Comparison of ENCODE assay signal across 26 mouse cellular contexts in genomic region chr11:109047483-109048110, GRCm38 (mm10).
A peak's percentile ranks its signal among the peaks of the same experiment; 100 is the strongest.
DNase-seq lines count a peak whose midpoint lies in the region; ATAC-seq and TF ChIP-seq lines count a peak whose summit lies in the region.
"Had no signal": no experiment of that assay in that cellular context is flagged by ENCODE, and none has a peak within 500 bp of the region (broad histone marks: within the 10 kb centered on the region; RNA-seq: fewer than 3 reads in every experiment).

No protein-coding gene starts in this region.

- peak; percentile 2 for DNase-seq in heart, adult 11 months
- no peak for DNase-seq in heart, adult 2 months
- peak; percentile 75 for DNase-seq in midbrain, embryonic 11.5 days (ENCODE audit: low spot score, missing footprints)
- no peak for DNase-seq in midbrain, embryonic 10.5 days (ENCODE audit: low spot score)
- DNase-seq in right cerebral cortex, adult 2 months (ENCODE audit: low spot score in 2 of 2), result no peak
- no peak for DNase-seq in cerebellum, postnatal 10 days
- DNase-seq: adrenal gland, adult 8-10 months; cerebellum, adult 11 months; cerebellum, adult 9-10 months; forebrain, postnatal 0 days; gastrocnemius, postnatal 10 days; heart, postnatal 36 days; kidney, adult 8-10 months; layer of hippocampus, adult 9-11 months; liver; thymus, adult 2 months; thymus, postnatal 36 days had no signal

- TF ChIP-seq CTCF in heart, adult 2 months (IDR thresholded peaks at IDR 0.05), result no peak
- no peak for TF ChIP-seq CTCF in intestine, postnatal 0 days (IDR thresholded peaks at IDR 0.05; ENCODE audit: low read depth)

- no peaks in the 10 kb centered on the region for H3K79me2 ChIP-seq in heart, adult 2 months (replicated peaks; ENCODE audit: control insufficient read depth, insufficient read depth, low read length)

- no peaks in the 10 kb centered on the region for H3K27me3 ChIP-seq in heart, adult 2 months (ENCODE audit: control insufficient read depth, insufficient read depth, low read length)
- no peaks in the 10 kb centered on the region for H3K27me3 ChIP-seq in midbrain, embryonic 11.5 days (ENCODE audit: control insufficient read depth, insufficient read depth, low read length)
- no peaks in the 10 kb centered on the region for H3K27me3 ChIP-seq in midbrain, embryonic 10.5 days (ENCODE audit: low read depth, poor library complexity, severe bottlenecking)
- no peaks in the 10 kb centered on the region for H3K27me3 ChIP-seq in intestine, postnatal 0 days (replicated peaks; ENCODE audit: control insufficient read depth, insufficient read depth, low read length)
- H3K27me3 ChIP-seq: liver, embryonic 15.5 days; lung, embryonic 15.5 days had no signal

- no peaks in the 10 kb centered on the region for H3K36me3 ChIP-seq in heart, adult 2 months (ENCODE audit: control insufficient read depth, insufficient read depth, low read length)
- H3K36me3 ChIP-seq in midbrain, embryonic 11.5 days (ENCODE audit: control insufficient read depth, insufficient read depth, low read length), result no peaks in the 10 kb centered on the region
- no peaks in the 10 kb centered on the region for H3K36me3 ChIP-seq in midbrain, embryonic 10.5 days
- H3K36me3 ChIP-seq in intestine, postnatal 0 days (ENCODE audit: control insufficient read depth, insufficient read depth), result no peaks in the 10 kb centered on the region
- H3K36me3 ChIP-seq: liver, embryonic 15.5 days; lung, embryonic 15.5 days had no signal

- no peak overlapping the region for H3K27ac ChIP-seq in heart, adult 2 months
- no peak overlapping the region for H3K27ac ChIP-seq in midbrain, embryonic 11.5 days (ENCODE audit: low read depth, low read length)
- H3K27ac ChIP-seq in midbrain, embryonic 10.5 days (replicated peaks), result no peak overlapping the region
- H3K27ac ChIP-seq in intestine, postnatal 0 days (ENCODE audit: low read depth, low read length), result 0 out of 2 replicates have a peak overlapping the region, but pooled peaks have one; percentile 4
- H3K27ac ChIP-seq: hindbrain, embryonic 14.5 days; kidney, postnatal 0 days; liver, embryonic 15.5 days; stomach, postnatal 0 days had no signal

- no peak overlapping the region for H3K9ac ChIP-seq in heart, adult 2 months (ENCODE audit: low read depth, low read length)
- H3K9ac ChIP-seq in midbrain, embryonic 11.5 days (ENCODE audit: low read length), result no peak overlapping the region
- H3K9ac ChIP-seq in intestine, postnatal 0 days (ENCODE audit: low read depth, low read length), result no peak overlapping the region
- H3K9ac ChIP-seq: forebrain, postnatal 0 days; hindbrain, embryonic 14.5 days; liver, embryonic 15.5 days; lung, embryonic 15.5 days had no signal

- no peaks in the 10 kb centered on the region for H3K4me1 ChIP-seq in heart, adult 2 months (ENCODE audit: control insufficient read depth, insufficient read depth, low read length)
- no peaks in the 10 kb centered on the region for H3K4me1 ChIP-seq in midbrain, embryonic 11.5 days (ENCODE audit: control insufficient read depth, insufficient read depth, low read length)
- no peaks in the 10 kb centered on the region for H3K4me1 ChIP-seq in midbrain, embryonic 10.5 days
- H3K4me1 ChIP-seq in intestine, postnatal 0 days (replicated peaks; ENCODE audit: control insufficient read depth, insufficient read depth, low read length), result no peaks in the 10 kb centered on the region
- H3K4me1 ChIP-seq: liver, embryonic 15.5 days; lung, embryonic 15.5 days had no signal

- H3K9me3 ChIP-seq in midbrain, embryonic 11.5 days (ENCODE audit: control insufficient read depth, low read length), result no peaks in the 10 kb centered on the region
- no peaks in the 10 kb centered on the region for H3K9me3 ChIP-seq in midbrain, embryonic 10.5 days (replicated peaks)
- no peaks in the 10 kb centered on the region for H3K9me3 ChIP-seq in intestine, postnatal 0 days (ENCODE audit: control insufficient read depth)
- H3K9me3 ChIP-seq: liver, embryonic 15.5 days; lung, embryonic 15.5 days had no signal

- no peak overlapping the region for H3K4me3 ChIP-seq in heart, adult 2 months
- no peak overlapping the region for H3K4me3 ChIP-seq in midbrain, embryonic 11.5 days (ENCODE audit: low read depth, low read length)
- no peak overlapping the region for H3K4me3 ChIP-seq in midbrain, embryonic 10.5 days
- no peak overlapping the region for H3K4me3 ChIP-seq in intestine, postnatal 0 days (ENCODE audit: low read depth, low read length)
- H3K4me3 ChIP-seq: erythroblast, embryonic 14.5 days; liver, embryonic 15.5 days; lung, embryonic 15.5 days had no signal

- H3K4me2 ChIP-seq in midbrain, embryonic 11.5 days, result no peak overlapping the region
- no peak overlapping the region for H3K4me2 ChIP-seq in intestine, postnatal 0 days (replicated peaks; ENCODE audit: low read depth)
- H3K4me2 ChIP-seq: heart, embryonic 11.5 days; hindbrain, embryonic 14.5 days; liver, embryonic 15.5 days; lung, embryonic 15.5 days had no signal

- no peak for TF ChIP-seq EP300 in heart, adult 2 months (IDR thresholded peaks at IDR 0.05; ENCODE audit: insufficient read depth, low read depth, low read length)

- no peak for TF ChIP-seq POLR2A in heart, adult 2 months (IDR thresholded peaks at IDR 0.05; ENCODE audit: insufficient read depth, low read depth, low read length)

- WGBS in heart, adult 2 months, result 85% methylated on average over 4 of the region's 4 CpGs
- 90% methylated on average over 4 of the region's 4 CpGs for WGBS in midbrain, embryonic 11.5 days
- WGBS in midbrain, embryonic 10.5 days, result 92% methylated on average over 4 of the region's 4 CpGs
- 69% methylated on average over 4 of the region's 4 CpGs for WGBS in intestine, postnatal 0 days

- intact Hi-C loops in heart, adult 2 months (cut with DNase I), result no loop called here

- ATAC-seq in midbrain, embryonic 11.5 days (ENCODE audit: low FRiP score), result no peak
- ATAC-seq in intestine, postnatal 0 days, result peak; percentile 79
- ATAC-seq: forebrain, postnatal 0 days; midbrain, embryonic 16.5 days had no signal

Comparison
In these comparisons a context has a peak if more than half of its experiments do, and no peak if none do; other contexts are left out.
1. DNase-seq: peak in heart, adult 11 months (single experiment) and midbrain, embryonic 11.5 days (single experiment); none in heart, adult 2 months (0 of 2), midbrain, embryonic 10.5 days (single experiment), right cerebral cortex, adult 2 months (0 of 2) and cerebellum, postnatal 10 days (0 of 2).